Mouse (Mus musculus): ENCODE data around the gene Lrrc61. TPM values are rescaled to one million over a fixed set of nuclear protein-coding genes. Genes with fewer than 3 reads are reported as not detected.

Gene Lrrc61
- polyA plus RNA-seq, 2 experiments, result 6.7 to 17.6 TPM

GRCm38 (mm10) chr6:48527901-48528300 is 26.7 kb upstream of the Lrrc61 start:
- WGBS, result 94% methylated on average over 9 of the region's 9 CpGs
- Histone ChIP-seq H3K4me3 (replicated peaks; ENCODE audit: low read length) (no peak overlapping the region), H3K4me1 (ENCODE audit: control insufficient read depth, insufficient read depth, low read length) (no peaks in the 10 kb centered on the region), H3K9me3 (ENCODE audit: control insufficient read depth, low read length) (no peaks in the 10 kb centered on the region), H3K9ac (ENCODE audit: low read depth, low read length, severe bottlenecking) (no peak overlapping the region), H3K36me3 (ENCODE audit: control insufficient read depth, insufficient read depth, low read length) (peaks cover 49% of the 10 kb centered on the region), H3K27me3 (ENCODE audit: control insufficient read depth, insufficient read depth, low read length) (no peaks in the 10 kb centered on the region), H3K27ac (replicated peaks; ENCODE audit: low read depth, low read length) (no peak overlapping the region), H3K4me2 (replicated peaks; ENCODE audit: low read depth, low read length, severe bottlenecking) (no peak overlapping the region)
- ATAC-seq (ENCODE audit: low FRiP score, low read depth), result no peak
- DNase-seq (ENCODE audit: low spot score), result no peak
- TF ChIP-seq POLR2A (IDR thresholded peaks at IDR 0.05; ENCODE audit: borderline replicate concordance, extremely low read depth, insufficient read depth, insufficient read length), result no peak

- no peaks in the 10 kb centered on the region for H3K9me3 ChIP-seq (ENCODE audit: control insufficient read depth, low read length)
- no peak for DNase-seq (ENCODE audit: low spot score)
- no peak overlapping the region for H3K27ac ChIP-seq (replicated peaks; ENCODE audit: low read depth, low read length)
- 81% methylated on average over 14 of the region's 14 CpGs for WGBS
- no peaks in the 10 kb centered on the region for H3K27me3 ChIP-seq (ENCODE audit: control insufficient read depth, insufficient read depth, low read length)
- no peak overlapping the region for H3K9ac ChIP-seq (ENCODE audit: low read depth, low read length, severe bottlenecking)
- no peak for TF ChIP-seq POLR2A (IDR thresholded peaks at IDR 0.05; ENCODE audit: borderline replicate concordance, extremely low read depth, insufficient read depth, insufficient read length)
- no peaks in the 10 kb centered on the region for H3K4me1 ChIP-seq (ENCODE audit: control insufficient read depth, insufficient read depth, low read length)
- H3K4me3 ChIP-seq (replicated peaks; ENCODE audit: low read length), result no peak overlapping the region
- H3K4me2 ChIP-seq (replicated peaks; ENCODE audit: low read depth, low read length, severe bottlenecking), result no peak overlapping the region
- ATAC-seq (ENCODE audit: low FRiP score, low read depth), result no peak
- peaks cover 59% of the 10 kb centered on the region for H3K36me3 ChIP-seq (ENCODE audit: control insufficient read depth, insufficient read depth, low read length)
Measured at GRCm38 (mm10) chr6:48529261-48529660, 25.3 kb upstream of the Lrrc61 start.

GRCm38 (mm10) chr6:48529871-48530440 is 24.6 kb upstream of the Lrrc61 start:
- WGBS, result 94% methylated on average over 16 of the region's 16 CpGs
- Histone ChIP-seq H3K4me1 (ENCODE audit: control insufficient read depth, insufficient read depth, low read length) (no peaks in the 10 kb centered on the region), H3K4me2 (replicated peaks; ENCODE audit: low read depth, low read length, severe bottlenecking) (no peak overlapping the region), H3K36me3 (ENCODE audit: control insufficient read depth, insufficient read depth, low read length) (peaks cover 59% of the 10 kb centered on the region), H3K27me3 (ENCODE audit: control insufficient read depth, insufficient read depth, low read length) (no peaks in the 10 kb centered on the region), H3K4me3 (replicated peaks; ENCODE audit: low read length) (no peak overlapping the region), H3K9ac (ENCODE audit: low read depth, low read length, severe bottlenecking) (no peak overlapping the region), H3K9me3 (ENCODE audit: control insufficient read depth, low read length) (no peaks in the 10 kb centered on the region), H3K27ac (replicated peaks; ENCODE audit: low read depth, low read length) (no peak overlapping the region)
- ATAC-seq (ENCODE audit: low FRiP score, low read depth) (no peak), DNase-seq (ENCODE audit: low spot score) (no peak)
- TF ChIP-seq POLR2A (IDR thresholded peaks at IDR 0.05; ENCODE audit: borderline replicate concordance, extremely low read depth, insufficient read depth, insufficient read length), result no peak

- 71% methylated on average over 2 of the region's 2 CpGs for WGBS
- Histone ChIP-seq H3K4me3 (replicated peaks; ENCODE audit: low read length) (no peak overlapping the region), H3K4me1 (ENCODE audit: control insufficient read depth, insufficient read depth, low read length) (no peaks in the 10 kb centered on the region), H3K9me3 (ENCODE audit: control insufficient read depth, low read length) (no peaks in the 10 kb centered on the region), H3K36me3 (ENCODE audit: control insufficient read depth, insufficient read depth, low read length) (peaks cover 54% of the 10 kb centered on the region), H3K27me3 (ENCODE audit: control insufficient read depth, insufficient read depth, low read length) (no peaks in the 10 kb centered on the region), H3K27ac (replicated peaks; ENCODE audit: low read depth, low read length) (no peak overlapping the region), H3K9ac (ENCODE audit: low read depth, low read length, severe bottlenecking) (no peak overlapping the region), H3K4me2 (replicated peaks; ENCODE audit: low read depth, low read length, severe bottlenecking) (no peak overlapping the region)
- no peak for ATAC-seq (ENCODE audit: low FRiP score, low read depth)
- DNase-seq (ENCODE audit: low spot score), result no peak
- TF ChIP-seq POLR2A (IDR thresholded peaks at IDR 0.05; ENCODE audit: borderline replicate concordance, extremely low read depth, insufficient read depth, insufficient read length), result no peak
Measured at GRCm38 (mm10) chr6:48530862-48531261, 23.7 kb upstream of the Lrrc61 start.

GRCm38 (mm10) chr6:48533475-48533874 is 21.1 kb upstream of the Lrrc61 start:
- ATAC-seq (ENCODE audit: low FRiP score, low read depth) (no peak), DNase-seq (ENCODE audit: low spot score) (no peak)
- Histone ChIP-seq H3K9me3 (ENCODE audit: control insufficient read depth, low read length) (no peaks in the 10 kb centered on the region), H3K27me3 (ENCODE audit: control insufficient read depth, insufficient read depth, low read length) (no peaks in the 10 kb centered on the region), H3K4me2 (replicated peaks; ENCODE audit: low read depth, low read length, severe bottlenecking) (no peak overlapping the region), H3K4me3 (replicated peaks; ENCODE audit: low read length) (no peak overlapping the region), H3K9ac (ENCODE audit: low read depth, low read length, severe bottlenecking) (no peak overlapping the region), H3K4me1 (ENCODE audit: control insufficient read depth, insufficient read depth, low read length) (peaks cover 7% of the 10 kb centered on the region; the same call in 1 of the 2 replicates), H3K36me3 (ENCODE audit: control insufficient read depth, insufficient read depth, low read length) (peaks cover 49% of the 10 kb centered on the region), H3K27ac (replicated peaks; ENCODE audit: low read depth, low read length) (no peak overlapping the region)
- 86% methylated on average over 2 of the region's 2 CpGs for WGBS
- TF ChIP-seq POLR2A (IDR thresholded peaks at IDR 0.05; ENCODE audit: borderline replicate concordance, extremely low read depth, insufficient read depth, insufficient read length), result no peak

All from limb, embryonic 14.5 days (tissue).